Mouse (Mus musculus): Measurements from ENCODE around the gene Lrrc3b. TPM values are rescaled to one million over a fixed set of nuclear protein-coding genes. Genes with fewer than 3 reads are reported as not detected.

The Lrrc3b gene
- 0.91 and 1.9 TPM in 2 replicates for polyA plus RNA-seq (2012; rRNA removed; ENCODE audit: low replicate concordance)

DNA sequence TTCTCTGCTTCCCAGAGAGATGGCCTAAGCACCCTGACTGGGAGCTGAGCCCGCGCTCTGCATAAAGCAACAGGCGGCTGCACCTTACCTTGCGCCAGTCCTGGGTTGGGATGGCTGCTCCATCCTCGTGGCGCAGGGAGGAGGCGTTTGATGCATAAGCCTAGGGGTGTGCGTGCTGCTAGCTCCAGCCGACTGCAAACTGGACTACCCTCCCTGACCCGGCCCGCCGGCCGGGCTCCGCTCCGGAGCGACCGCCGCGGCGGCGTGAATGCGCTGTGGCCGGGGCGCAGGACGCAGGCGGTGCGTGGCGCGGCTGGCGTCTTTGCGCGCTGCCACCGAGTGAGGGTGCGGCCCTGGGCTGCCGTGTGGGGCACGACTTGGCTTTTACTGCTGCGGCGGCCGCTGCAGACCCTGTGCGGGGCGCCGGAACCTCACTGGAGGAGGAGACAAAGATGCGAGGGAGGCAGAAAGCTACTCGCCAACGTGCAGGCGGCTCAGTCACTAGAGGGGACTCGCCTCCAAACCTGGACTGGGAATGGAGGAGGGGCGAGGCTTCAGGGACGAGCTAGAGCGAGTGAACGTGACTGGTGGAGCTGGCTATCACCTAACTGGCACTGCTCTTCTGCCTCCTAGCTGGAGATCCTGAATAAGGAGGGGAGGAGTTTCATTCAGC lies at the start of gene Lrrc3b:
Lrrc3b (minus strand) TSS at position 503 of the 673 bp plus-strand sequence.

